In genomic region chr5:30963916-30964315, GRCm38 (mm10) we compare ENCODE assay signal across 35 mouse cellular contexts. TPM values are rescaled to one million over a fixed set of nuclear protein-coding genes. Genes with fewer than 3 reads are reported as not detected.
"Had no signal": no experiment of that assay in that cellular context is flagged by ENCODE, and none has a peak within 500 bp of the region (broad histone marks: within the 10 kb centered on the region; RNA-seq: fewer than 3 reads in every experiment).

No protein-coding gene starts in this region.

- H3K4me3 ChIP-seq: heart, embryonic 10.5 days; heart, embryonic 12.5 days; heart, embryonic 13.5 days; heart, embryonic 15.5 days; hindbrain, embryonic 10.5 days; hindbrain, embryonic 12.5 days; hindbrain, embryonic 13.5 days; hindbrain, embryonic 15.5 days; intestine, embryonic 15.5 days; layer of hippocampus, adult 2 months; left cerebral cortex, adult 2 months had no signal

- H3K9me3 ChIP-seq: heart, embryonic 10.5 days; heart, embryonic 13.5 days; heart, embryonic 15.5 days; hindbrain, embryonic 12.5 days; hindbrain, embryonic 13.5 days; hindbrain, embryonic 15.5 days; intestine, embryonic 15.5 days had no signal

- H3K36me3 ChIP-seq: heart, embryonic 10.5 days; heart, embryonic 12.5 days; heart, embryonic 15.5 days; hindbrain, embryonic 12.5 days; hindbrain, embryonic 13.5 days; hindbrain, embryonic 15.5 days; intestine, embryonic 15.5 days had no signal

- H3K4me2 ChIP-seq: heart, embryonic 11.5 days; heart, embryonic 12.5 days; heart, embryonic 13.5 days; heart, embryonic 15.5 days; hindbrain, embryonic 12.5 days; hindbrain, embryonic 13.5 days; hindbrain, embryonic 14.5 days; hindbrain, embryonic 15.5 days; intestine, embryonic 15.5 days had no signal

- ATAC-seq: hindbrain, embryonic 16.5 days; hindbrain, postnatal 0 days; inflammation-experienced regulatory T-cells, adult 6 months; intestine, embryonic 15.5 days; intestine, embryonic 16.5 days; intestine, postnatal 0 days had no signal

- DNase-seq: heart, postnatal 10 days; heart, postnatal 14 days; heart, postnatal 36 days; heart, postnatal 4 days; kidney, adult 11 months; kidney, adult 18-20 months; kidney, adult 8-10 months; kidney, postnatal 10 days; kidney, postnatal 14 days; kidney, postnatal 25 days; kidney, postnatal 36 days; kidney, postnatal 4 days; layer of hippocampus, adult 9-11 months; layer of hippocampus, postnatal 36 days had no signal

- H3K27me3 ChIP-seq: heart, embryonic 13.5 days; hindbrain, embryonic 15.5 days; intestine, embryonic 15.5 days had no signal

- H3K9ac ChIP-seq: heart, embryonic 12.5 days; heart, embryonic 13.5 days; heart, embryonic 15.5 days; hindbrain, embryonic 12.5 days; hindbrain, embryonic 13.5 days; hindbrain, embryonic 14.5 days; hindbrain, embryonic 15.5 days; intestine, embryonic 15.5 days had no signal

- H3K27ac ChIP-seq: heart, embryonic 10.5 days; heart, embryonic 13.5 days; heart, embryonic 15.5 days; hindbrain, embryonic 10.5 days; hindbrain, embryonic 12.5 days; hindbrain, embryonic 13.5 days; hindbrain, embryonic 14.5 days; hindbrain, embryonic 15.5 days; hindbrain, postnatal 0 days; intestine, embryonic 15.5 days; layer of hippocampus, adult 2 months; left cerebral cortex, adult 2 months had no signal

RNA-seq across cellular contexts. Expression of gene Tcf23, which starts 4.5 kb away (rescaled TPM):
- total RNA-seq: hematopoietic stem cell, adult 5-6 weeks; hindbrain, postnatal 0 days; layer of hippocampus, postnatal 10 days had no signal
- polyA plus RNA-seq: hindbrain, embryonic 10.5 days; hindbrain, embryonic 11.5 days; hindbrain, embryonic 12.5 days; hindbrain, embryonic 13.5 days; hindbrain, embryonic 15.5 days; hindbrain, embryonic 16.5 days; inflammation-experienced regulatory T-cells, adult 6 months had no signal

RNA-seq across cellular contexts. Expression of gene Cgref1, which starts 18.5 kb away (rescaled TPM):
- total RNA-seq: hematopoietic stem cell, adult 5-6 weeks had no signal
- polyA plus RNA-seq: inflammation-experienced regulatory T-cells, adult 6 months had no signal
